Mouse (Mus musculus): ENCODE data around the gene Dst.

The Dst gene

GRCm38 (mm10) chr1:34245951-34246641 is 338.1 kb downstream of the Dst start:
- no peak for DNase-seq

- no peak for DNase-seq
Measured at GRCm38 (mm10) chr1:34246642-34246987, 338.6 kb downstream of the Dst start.

GRCm38 (mm10) chr1:34251137-34251536 is 343.1 kb downstream of the Dst start:
- DNase-seq = no peak

GRCm38 (mm10) chr1:34252267-34252666 is 344.2 kb downstream of the Dst start:
- no peak for DNase-seq

- DNase-seq = no peak
Measured at GRCm38 (mm10) chr1:34253876-34254275, 345.9 kb downstream of the Dst start.

GRCm38 (mm10) chr1:34259898-34260297 is 351.9 kb downstream of the Dst start:
- DNase-seq = no peak

GRCm38 (mm10) chr1:34261011-34261410 is 353.0 kb downstream of the Dst start:
- DNase-seq = peak; percentile 85

GRCm38 (mm10) chr1:34268520-34268919 is 360.5 kb downstream of the Dst start:
- DNase-seq = peak; percentile 80

GRCm38 (mm10) chr1:34269578-34269977 is 361.6 kb downstream of the Dst start:
- DNase-seq = no peak

GRCm38 (mm10) chr1:34273922-34274321 is 365.9 kb downstream of the Dst start:
- no peak for DNase-seq

- DNase-seq = no peak
Measured at GRCm38 (mm10) chr1:34275787-34276186, 367.8 kb downstream of the Dst start.

GRCm38 (mm10) chr1:34276756-34277155 is 368.7 kb downstream of the Dst start:
- no peak for DNase-seq

GRCm38 (mm10) chr1:34277259-34277658 is 369.2 kb downstream of the Dst start:
- no peak for DNase-seq

GRCm38 (mm10) chr1:34283502-34283901 is 375.5 kb downstream of the Dst start:
- DNase-seq = no peak

- no peak for DNase-seq
Measured at GRCm38 (mm10) chr1:34284979-34285378, 377.0 kb downstream of the Dst start.

- no peak for DNase-seq
Measured at GRCm38 (mm10) chr1:34287731-34288130, 379.7 kb downstream of the Dst start.

GRCm38 (mm10) chr1:34288181-34288580 is 380.2 kb downstream of the Dst start:
- no peak for DNase-seq

- peak; percentile 24 for DNase-seq
Measured at GRCm38 (mm10) chr1:34288721-34289471, 380.9 kb downstream of the Dst start.

GRCm38 (mm10) chr1:34289472-34289748 is 381.4 kb downstream of the Dst start:
- no peak for DNase-seq

GRCm38 (mm10) chr1:34290321-34290720 is 382.3 kb downstream of the Dst start:
- DNase-seq = no peak

- no peak for DNase-seq
Measured at GRCm38 (mm10) chr1:34293198-34293597, 385.2 kb downstream of the Dst start.

- DNase-seq = no peak
Measured at GRCm38 (mm10) chr1:34297636-34298035, 389.6 kb downstream of the Dst start.

- DNase-seq = peak; percentile 76
Measured at GRCm38 (mm10) chr1:34298631-34299184, 390.7 kb downstream of the Dst start.

- no peak for DNase-seq
Measured at GRCm38 (mm10) chr1:34299507-34299906, 391.5 kb downstream of the Dst start.

All from lung, postnatal 10 days (tissue).